Mouse (Mus musculus) neutrophil, adult 5-6 weeks (primary cell): Measurements from ENCODE around the gene Tbp. TPM values are rescaled to one million over a fixed set of nuclear protein-coding genes. Genes with fewer than 3 reads are reported as not detected.

Experiments used
- ATAC-seq: fragments of 151-379, 151-347 bp; 2 replicates; pipeline ENCODE4 v1.8.0; 2017; ENCODE audit warnings: mild to moderate bottlenecking, moderate TSS enrichment; ENCODE audit not compliant: insufficient number of reproducible peaks, poor library complexity, low FRiP score, severe bottlenecking; ENCODE audit errors: extremely low read depth
- total RNA-seq: library from RNA; stranded (forward); fragments of 200-1000 nt; gene quantifications from 2 replicates; pipeline ENCODE4 v1.2.3, GENCODE M21; 2017

Gene Tbp
- total RNA-seq, result 51.9 and 63.9 TPM in 2 replicates

DNA sequence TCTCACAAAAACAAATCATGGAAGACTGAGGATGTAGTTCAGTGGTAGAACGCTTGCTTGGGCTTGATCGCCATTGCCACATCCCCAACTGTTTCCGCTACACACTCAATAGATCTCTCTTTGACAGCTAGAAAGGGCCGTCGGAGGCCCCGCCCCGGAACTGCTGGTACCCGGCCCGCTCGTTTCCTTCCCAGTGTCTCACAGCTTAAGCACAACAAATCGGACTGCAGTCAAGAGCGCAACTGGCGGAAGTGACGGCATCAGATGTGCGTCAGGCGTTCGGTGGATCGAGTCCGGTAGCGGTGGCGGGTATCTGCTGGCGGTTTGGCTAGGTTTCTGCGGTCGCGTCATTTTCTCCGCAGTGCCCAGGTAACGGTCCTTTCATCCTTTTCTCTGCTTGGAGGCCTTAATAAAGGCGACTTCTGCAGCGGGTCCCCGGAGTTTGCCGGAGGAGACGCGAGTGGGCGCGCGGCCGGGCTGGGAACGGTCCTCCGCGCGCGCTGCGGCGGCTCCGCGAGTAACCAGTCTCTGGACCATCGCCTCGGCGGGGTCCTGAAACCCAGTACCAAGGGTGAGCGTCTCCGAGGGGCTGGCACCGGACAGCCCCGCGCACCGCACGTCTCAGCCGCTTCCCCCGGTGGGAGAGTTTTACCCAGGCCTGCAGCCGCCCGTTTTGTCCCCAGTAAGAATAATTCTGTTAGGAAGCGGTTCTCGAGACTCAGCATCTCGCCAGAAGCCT, at the start of gene Tbp, which contains the start of gene Psmb1:
Gene Tbp (plus strand): TSS at position 233 of the 739 bp plus-strand sequence.
Gene Psmb1 (minus strand): TSS at position 96 of the 739 bp plus-strand sequence.
- ATAC-seq, result peak; percentile 94

DNA sequence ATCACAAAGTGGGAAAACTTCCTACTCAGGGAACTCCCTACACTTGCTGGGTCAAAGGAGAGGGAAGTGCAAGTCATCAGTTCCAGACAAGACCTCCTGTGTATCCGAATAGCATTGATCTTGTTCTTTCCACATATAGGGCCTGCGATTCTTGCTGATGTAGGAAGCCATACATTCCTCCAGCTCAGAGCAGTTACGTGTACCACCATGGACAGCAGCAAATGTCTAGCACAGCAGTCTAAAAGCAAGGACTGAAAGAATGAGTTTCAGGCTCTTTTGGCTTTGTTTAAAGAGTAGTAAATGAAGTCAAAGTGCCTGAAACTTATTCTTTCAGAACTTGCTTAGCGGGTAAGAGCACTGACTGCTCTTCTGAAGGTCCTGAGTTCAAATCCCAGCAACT, 44.5 kb upstream of the Tbp start:
- ATAC-seq, result no peak

DNA sequence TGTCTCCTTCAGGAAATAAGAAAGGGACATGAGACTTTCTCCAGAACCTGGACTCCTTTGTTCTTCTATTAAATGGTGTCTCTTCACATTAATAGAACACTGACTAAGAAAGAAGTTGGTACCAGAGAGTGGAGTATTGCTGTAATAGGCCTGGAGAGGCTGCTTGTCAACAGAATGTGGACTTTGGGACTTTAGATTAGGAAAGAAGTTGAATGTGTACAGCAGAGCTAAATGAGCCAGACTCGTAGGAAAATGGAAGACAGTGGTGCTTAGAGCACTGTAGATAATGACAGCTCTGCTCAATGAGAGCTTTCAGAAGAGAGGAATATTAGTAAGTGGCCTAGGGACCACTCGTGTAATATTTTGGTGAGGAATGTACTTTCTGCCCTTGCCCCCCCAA, 43.1 kb upstream of the Tbp start:
- ATAC-seq, result no peak

DNA sequence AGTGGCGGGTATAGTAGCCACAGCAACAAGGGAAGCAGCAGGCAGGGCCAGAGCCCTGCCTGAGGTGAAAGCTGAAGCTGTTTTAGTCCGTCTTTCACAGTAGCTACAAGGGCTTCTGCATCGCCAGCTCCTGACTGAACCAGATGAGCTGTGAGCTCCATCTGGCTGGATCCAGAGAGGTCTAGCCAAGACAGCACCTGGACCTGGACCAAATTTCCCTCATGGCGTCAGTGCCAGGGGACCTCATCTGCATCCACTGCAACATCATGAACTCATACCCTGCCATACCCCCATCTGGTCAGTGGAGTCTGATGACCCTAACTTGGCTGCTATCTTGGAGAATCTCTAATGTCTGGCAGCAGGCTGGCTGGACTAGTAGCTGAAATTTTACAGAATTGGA, 39.9 kb upstream of the Tbp start:
- ATAC-seq, result no peak

DNA sequence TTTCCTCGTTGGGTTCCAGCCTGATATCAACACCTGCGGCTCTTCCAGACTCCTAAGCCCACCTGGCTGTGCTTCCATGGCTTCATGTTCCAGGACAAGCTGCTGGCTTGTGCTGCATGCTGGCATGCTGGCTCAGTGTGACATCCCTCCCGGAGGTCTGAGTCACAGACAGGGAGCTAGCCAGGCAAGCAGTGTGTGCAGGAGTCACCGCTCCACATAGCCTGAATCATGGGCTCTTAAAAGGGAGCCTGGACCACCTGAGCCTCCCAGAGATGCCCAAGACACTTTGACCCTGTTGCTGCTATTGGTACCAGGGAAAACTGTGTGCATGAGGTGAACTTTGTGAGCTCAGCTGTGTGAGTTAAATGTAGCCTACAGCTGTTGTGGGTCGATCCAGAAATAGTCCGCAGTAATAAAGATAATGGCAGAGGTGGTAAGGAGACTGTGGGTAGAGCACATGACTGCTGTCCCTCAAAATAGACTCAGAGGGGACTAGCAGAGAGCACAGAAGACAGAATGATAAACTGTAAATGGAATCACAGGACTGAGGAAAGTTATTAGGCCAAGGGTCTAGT, 37.7 kb upstream of the Tbp start:
- no peak for ATAC-seq

DNA sequence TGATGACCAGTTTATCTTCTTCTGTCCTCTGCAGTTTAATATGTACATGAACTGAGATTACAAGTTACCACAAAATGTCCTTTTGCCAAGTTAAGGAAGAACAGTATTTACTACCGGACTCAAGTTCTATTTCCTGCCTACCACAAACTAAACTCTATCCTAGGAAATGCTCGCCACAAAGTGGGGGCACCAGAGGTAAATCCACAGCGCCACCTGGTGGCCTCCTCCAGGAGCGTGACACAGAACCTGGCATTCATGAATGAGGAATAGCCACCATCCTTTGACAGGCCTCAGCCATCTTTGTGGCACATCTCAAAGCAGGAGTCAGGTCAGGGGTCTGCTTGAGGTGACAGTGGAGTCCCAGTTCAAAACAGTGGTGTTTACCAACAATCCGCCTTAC, 32.0 kb upstream of the Tbp start:
- peak; percentile 77 for ATAC-seq

DNA sequence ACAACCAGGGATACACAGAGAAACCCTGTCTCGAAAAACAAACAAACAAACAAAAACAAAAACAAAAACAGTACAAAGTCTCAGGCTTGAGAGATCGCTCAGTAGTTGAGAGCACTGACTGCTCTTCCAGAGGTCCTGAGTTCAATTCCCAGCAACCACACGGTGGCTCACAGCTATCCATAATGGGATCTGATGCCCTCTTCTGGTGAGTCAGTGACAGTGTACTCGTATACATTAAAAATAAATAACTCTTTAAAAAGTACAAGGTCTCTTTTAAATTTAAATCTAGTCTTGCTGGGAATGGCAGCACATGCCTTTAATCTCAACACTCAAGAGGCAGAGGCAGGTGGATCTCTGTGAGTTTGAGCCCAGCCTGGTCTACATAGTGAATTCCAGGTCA, 27.0 kb upstream of the Tbp start:
- ATAC-seq, result no peak

DNA sequence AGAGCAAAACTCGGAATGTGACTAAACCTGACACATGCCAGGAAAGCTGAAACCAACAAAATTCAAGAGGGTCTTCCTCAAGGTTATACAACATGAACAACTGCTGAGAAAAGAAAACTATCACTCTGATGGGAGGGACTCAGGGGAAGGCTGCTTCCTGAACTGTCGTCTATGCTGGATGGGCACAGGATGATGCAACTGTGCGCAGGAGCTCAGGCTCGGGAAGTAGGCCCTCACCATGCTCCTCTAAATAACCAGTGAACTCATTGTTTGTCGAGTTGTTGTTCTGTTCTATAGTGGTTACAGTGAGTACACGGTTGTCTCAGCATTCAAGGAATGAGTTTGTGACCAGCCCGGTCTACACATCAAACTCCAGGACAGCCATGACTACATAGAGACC, 9.1 kb upstream of the Tbp start:
- no peak for ATAC-seq

DNA sequence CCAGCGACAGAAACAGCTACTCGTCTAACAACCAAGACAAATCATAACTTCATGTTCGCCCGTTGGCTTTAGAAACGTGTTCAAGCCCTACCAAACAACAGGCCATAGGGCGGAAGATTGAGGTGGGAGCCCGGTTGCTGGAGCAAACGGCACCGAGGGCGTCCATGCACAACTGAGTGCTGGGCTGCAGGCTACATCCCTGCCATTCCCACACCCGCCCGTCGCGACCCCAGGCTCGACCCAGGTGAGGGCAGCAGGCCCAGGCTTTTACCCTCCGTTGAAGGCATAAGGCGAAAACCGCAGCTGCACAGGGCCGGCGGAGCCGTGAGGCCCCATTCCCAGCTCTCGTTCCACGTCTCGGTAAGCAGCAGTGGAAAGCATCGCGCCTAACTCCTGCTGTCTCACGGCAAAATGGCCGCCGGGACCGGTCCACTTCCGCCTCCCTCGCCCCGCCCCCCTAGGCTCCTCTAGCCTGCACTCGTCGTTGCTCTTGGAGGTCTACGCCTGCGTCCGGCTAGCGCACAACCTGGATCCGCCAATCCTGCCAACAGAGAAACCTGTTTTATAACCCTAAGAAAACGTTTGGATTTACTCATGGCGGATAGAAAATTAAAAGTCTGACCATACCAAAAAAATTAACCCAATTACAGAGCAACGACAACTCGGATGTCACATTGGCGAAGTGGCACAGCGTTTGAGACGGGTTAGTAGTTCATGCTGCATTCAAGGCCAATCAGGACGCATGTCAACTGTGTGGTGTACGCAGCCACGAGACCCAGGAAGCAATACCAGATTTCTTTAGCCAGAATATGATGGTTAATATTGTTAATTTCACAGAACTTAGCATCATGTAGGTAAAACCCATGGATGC, 1.6 kb upstream of the Tbp start:
- ATAC-seq, result peak; percentile 84

DNA sequence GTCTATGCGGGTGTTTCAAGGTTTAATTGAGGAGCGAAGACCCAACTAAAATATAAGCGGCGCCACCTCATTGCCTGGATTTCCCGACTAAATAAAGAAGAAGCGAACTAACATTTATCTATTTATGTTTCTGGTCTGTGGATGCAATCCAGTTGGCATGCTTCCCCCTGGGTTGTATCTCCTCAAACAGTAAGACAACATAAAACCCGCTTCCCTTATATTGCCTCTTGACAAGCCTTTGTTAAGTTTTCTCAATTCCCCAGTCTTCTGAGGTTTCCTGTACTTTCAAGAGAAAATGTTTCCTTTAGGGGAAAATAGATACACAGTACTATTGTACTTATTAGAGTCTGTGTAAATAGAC, 955 bp upstream of the Tbp start:
- ATAC-seq, result no peak

DNA sequence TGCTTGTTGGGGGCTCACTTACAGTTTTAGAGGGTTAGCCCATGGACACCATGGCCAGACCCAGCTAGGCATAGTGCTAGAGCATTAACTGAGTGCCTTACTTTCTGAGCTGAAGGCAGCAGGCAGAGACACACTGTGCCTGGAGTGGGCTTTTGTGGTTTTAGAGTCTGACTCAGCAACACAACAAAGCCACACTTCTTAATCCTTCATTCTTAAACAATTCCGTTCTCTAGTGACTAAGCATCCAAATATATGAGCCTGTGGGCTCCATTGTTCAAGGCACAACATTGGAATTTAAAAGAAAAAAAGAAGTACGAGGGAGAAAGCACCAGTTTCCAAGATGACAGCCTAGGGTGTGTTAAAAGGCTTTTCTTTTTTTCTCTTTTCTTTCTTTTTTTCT, 11.0 kb downstream of the Tbp start:
- no peak for ATAC-seq

DNA sequence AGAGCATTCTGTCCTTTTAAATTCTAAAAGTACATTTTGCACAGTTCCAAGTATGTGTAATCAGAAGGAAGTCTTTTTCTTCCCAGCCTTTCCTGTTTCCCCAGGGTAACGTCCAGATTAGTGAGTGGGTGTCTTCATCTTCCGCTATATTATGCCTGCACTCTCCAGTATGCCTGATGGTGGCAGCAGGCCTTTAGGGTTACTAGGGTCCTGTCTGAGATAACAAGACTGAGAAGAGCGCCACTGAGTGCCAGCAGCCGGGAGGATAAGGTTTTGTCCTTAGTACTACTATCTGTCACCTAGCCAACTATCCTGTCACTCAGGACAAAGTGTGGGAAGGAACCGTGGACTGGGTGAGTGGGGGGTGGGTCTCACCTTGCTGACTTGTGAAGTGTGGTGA, 18.1 kb downstream of the Tbp start:
- ATAC-seq, result no peak

DNA sequence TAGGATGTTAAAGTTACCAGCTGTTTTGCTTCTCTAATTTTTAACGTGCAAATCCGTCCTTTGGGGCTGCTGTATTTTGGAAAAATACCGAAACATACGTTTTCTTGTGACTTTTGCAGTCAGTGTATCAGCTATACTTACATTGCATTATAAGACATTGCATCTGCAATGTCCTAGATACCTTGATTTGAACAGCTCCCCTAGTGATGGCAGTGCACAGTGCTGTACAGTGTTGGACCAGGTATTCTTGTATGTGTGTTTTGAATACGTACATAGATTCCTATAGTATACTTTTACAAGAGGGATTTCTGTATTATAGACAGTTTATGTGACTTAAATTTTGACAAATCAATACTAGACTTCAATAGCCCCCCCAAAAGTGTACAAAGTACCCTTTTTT, 18.5 kb downstream of the Tbp start:
- ATAC-seq, result no peak

DNA sequence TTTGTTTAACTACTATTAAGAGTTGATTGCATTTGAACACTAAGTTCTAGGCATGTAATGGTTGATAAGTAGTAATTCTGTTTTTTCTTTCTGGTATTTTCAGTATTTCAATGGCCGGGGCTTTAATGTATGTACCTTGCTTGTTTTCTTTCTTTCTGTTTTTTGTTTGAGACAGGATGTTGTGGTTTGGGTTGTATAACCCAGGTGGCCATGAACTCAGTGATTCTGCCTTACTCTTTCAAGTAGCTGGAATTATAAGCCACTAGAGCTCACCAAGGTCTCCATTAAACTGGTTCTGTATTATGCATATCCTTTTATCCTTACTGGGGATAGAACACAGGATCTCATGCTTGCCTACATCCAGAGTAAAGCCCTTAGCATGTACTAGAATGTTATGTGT, 19.1 kb downstream of the Tbp start:
- no peak for ATAC-seq

DNA sequence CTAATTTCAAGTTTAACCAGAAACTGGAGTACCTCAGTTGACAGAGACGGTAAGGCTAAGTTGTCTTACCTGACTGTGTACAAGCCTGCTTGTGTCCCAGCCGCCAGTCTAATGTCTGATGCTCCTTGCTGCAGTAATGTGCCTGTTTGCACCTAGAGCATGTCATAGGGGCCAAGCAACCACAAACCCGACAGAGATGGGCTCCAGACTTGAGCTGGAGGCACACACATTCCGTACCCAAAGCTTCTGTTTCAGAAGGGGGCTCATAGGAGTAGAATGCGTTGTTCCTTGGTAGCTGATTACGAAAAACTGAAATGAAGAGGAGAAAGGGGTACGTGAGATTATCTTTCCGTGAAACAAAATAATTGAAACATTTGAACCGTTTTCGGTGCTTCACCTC, 26.6 kb downstream of the Tbp start:
- ATAC-seq, result no peak

DNA sequence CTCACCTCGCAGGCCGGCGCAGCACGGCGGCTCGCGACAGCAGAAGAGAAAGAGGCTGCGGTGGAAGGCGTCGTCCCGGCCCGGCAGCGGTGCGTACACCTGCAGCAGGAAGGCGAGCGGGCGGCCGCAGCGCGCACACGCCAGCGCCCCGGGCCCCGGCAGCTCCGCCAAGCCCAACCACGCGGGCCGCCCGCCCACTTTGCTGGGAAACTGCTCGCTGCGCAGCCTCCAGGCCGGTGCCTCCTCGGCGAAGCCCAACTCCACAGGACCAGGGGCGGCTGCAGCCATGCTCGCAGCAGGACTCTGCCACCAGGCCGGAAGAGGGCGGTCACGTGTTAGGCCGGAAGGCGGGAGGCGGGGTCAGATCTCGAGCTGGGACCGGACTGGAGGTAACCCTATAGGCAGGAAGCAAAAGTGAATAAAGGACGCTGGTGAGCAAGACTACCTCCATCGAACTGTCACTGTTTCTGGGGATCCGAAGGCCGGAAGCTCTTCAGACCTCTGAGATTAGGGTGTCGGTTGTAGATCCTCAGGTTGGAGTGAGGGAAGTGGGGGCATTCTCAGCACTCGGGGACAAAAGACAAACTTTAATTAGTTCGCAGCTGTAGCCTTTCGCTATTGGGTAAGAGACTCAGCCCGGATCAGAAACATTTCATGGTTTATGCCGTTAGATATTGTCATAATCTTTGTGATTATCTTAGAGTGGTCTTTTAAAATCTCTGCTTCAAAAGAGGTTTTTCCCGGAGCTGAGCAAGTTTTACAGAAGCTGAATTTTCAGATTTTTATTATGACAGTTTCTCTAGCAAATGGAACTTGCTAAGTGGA, 27.5 kb downstream of the Tbp start, which contains the start of gene Pdcd2:
Gene Pdcd2 (minus strand): TSS at position 316 of the 825 bp plus-strand sequence.
- peak; percentile 97 for ATAC-seq

DNA sequence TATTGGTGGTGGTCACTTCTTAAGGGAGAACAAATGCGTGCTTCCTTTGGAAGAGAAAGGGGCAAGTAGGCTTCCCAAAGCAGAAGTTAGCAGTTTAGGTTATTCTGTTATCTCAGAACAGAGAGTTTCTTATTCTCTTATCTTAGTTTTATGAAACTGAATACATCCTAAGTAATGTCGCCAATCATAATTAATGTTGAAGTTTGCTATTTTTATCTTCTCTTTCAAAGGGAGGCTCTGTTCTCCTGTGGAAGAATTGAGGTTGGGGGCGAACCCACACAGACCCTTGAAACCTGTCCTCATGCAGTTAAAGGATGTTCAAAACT, 28.1 kb downstream of the Tbp start:
- ATAC-seq, result no peak

DNA sequence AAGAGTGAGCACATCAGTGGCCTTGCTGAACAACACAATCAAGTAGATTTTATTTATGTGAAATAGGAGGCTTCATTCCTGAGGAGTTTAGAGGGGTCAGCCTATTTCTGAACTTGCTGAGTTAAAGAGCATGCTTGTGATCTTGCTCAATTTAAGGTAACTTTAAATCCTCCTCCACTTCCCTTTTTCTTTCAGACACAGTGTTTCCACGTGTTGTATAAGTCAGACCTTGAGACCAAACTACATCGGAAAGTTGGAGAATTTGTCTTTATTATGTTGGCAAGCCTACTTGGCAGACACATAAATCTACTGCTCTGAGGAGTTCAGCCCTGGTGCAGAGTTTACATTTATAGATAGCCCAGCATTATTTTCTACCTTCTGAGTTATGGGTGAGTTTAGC, 29.2 kb downstream of the Tbp start:
- ATAC-seq, result no peak

DNA sequence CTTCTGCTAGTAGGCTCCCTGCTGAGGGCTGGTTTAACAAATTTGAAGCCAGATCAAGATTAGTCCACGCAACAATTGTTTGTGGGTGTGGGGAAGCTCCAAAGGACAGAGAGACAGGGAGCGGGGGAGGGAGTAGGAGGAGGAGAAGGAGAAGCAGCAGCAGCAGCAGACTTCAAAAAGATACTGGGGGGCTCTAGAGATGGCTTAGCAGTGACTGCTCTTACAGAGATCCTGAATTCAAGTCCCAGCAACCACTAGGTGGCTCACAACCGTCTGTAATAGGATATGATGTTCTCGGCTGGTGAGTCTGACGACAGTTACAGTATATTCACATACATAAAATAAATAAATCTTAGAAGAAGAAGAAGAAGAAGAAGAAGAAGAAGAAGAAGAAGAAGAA, 30.5 kb downstream of the Tbp start:
- no peak for ATAC-seq
